Mouse (Mus musculus) left cerebral cortex, adult 2 months (tissue): Measurements from ENCODE around the gene Panx2. TPM values are rescaled to one million over a fixed set of nuclear protein-coding genes. Genes with fewer than 3 reads are reported as not detected.
A peak's percentile ranks its signal among the peaks of the same experiment; 100 is the strongest.

Source experiments
- DNase-seq, 2 experiments: peaks; one replicate each; pipeline ENCODE4 v3.0.0; 2021 to 2022; ENCODE audit warnings: low spot score in 2 of 2, mixed read lengths in 1 of 2; ENCODE audit errors: extremely low spot score in 1 of 2
- H3K27ac ChIP-seq: fragments of 200-600 bp; 2 replicates; pipeline ENCODE4 v1.8.1; 2022
- H3K4me3 ChIP-seq: fragments of 200-600 bp; 2 replicates; pipeline ENCODE4 v1.8.1; 2022
- CTCF ChIP-seq: fragments of 200-600 bp; IDR thresholded peaks from 2 replicates; pipeline ENCODE4 v1.8.1; 2022; ENCODE audit warnings: antibody characterized with exemption, mild to moderate bottlenecking, moderate library complexity
- intact Hi-C: fragments of 180-260 bp; cut with DNase I; formaldehyde crosslinking; loops from one replicate; pipeline ENCODE4 v1.15.1; 2025
- total RNA-seq, 2 experiments: library from RNA; stranded (reverse); gene quantifications; 2 replicates each; pipeline ENCODE4 v1.2.3; 2021

Panx2 gene
- total RNA-seq, 2 experiments from 2014 or later: 99.1 to 121 TPM

GRCm38 (mm10) chr15:89062518-89062910, 3.0 kb downstream of the Panx2 start:
- no peak overlapping the region for H3K27ac ChIP-seq
- no peak for TF ChIP-seq CTCF
- DNase-seq: no peak
- H3K4me3 ChIP-seq: no peak overlapping the region
- intact Hi-C loops: loop anchor here (5.0 kb wide), 1 partner anchor 235 kb away; no protein-coding TSS in a partner anchor

- Histone ChIP-seq H3K27ac (no peak overlapping the region), H3K4me3 (no peak overlapping the region)
- intact Hi-C loops: loop anchor here (5.0 kb wide), 1 partner anchor 236 kb away; no protein-coding TSS in a partner anchor
- DNase-seq: no peak
- no peak for TF ChIP-seq CTCF
These were observed 3.5 kb downstream of the Panx2 start for GRCm38 (mm10) chr15:89063001-89063400.

- intact Hi-C loops: loop anchor here (5.0 kb wide), 1 partner anchor 236 kb away; no protein-coding TSS in a partner anchor
- no peak overlapping the region for H3K27ac ChIP-seq
- TF ChIP-seq CTCF: no peak
- H3K4me3 ChIP-seq: no peak overlapping the region
- DNase-seq: peak in 1 of 2 experiments; percentile 62
These were observed 4.0 kb downstream of the Panx2 start for GRCm38 (mm10) chr15:89063536-89063935.

- intact Hi-C loops: loop anchor here (5.0 kb wide), 1 partner anchor 238 kb away; no protein-coding TSS in a partner anchor
- no peak for DNase-seq
- no peak overlapping the region for H3K27ac ChIP-seq
- no peak overlapping the region for H3K4me3 ChIP-seq
- TF ChIP-seq CTCF: no peak
These were observed 5.4 kb downstream of the Panx2 start for GRCm38 (mm10) chr15:89064891-89065290.

- intact Hi-C loops: no loop called here
- no peak overlapping the region for H3K27ac ChIP-seq
- no peak for TF ChIP-seq CTCF
- no peak overlapping the region for H3K4me3 ChIP-seq
- no peak for DNase-seq
These were observed 8.1 kb downstream of the Panx2 start for GRCm38 (mm10) chr15:89067609-89068008.

GRCm38 (mm10) chr15:89068226-89068625, 8.7 kb downstream of the Panx2 start:
- no peak for DNase-seq
- H3K4me3 ChIP-seq: no peak overlapping the region

GRCm38 (mm10) chr15:89069336-89069840, 9.9 kb downstream of the Panx2 start:
- no peak overlapping the region for H3K27ac ChIP-seq
- no peak overlapping the region for H3K4me3 ChIP-seq
- no peak for DNase-seq
- no peak for TF ChIP-seq CTCF
- intact Hi-C loops: no loop called here

More at GRCm38 (mm10) chr15:89068226-89068625, 8.7 kb downstream of the Panx2 start:
- no peak overlapping the region for H3K27ac ChIP-seq
- intact Hi-C loops: no loop called here
- TF ChIP-seq CTCF: no peak

GRCm38 (mm10) chr15:89070606-89071005, 11.1 kb downstream of the Panx2 start:
- intact Hi-C loops: loop anchor here (10.0 kb wide), 1 partner anchor 136 kb away; no protein-coding TSS in a partner anchor
- no peak for DNase-seq
- Histone ChIP-seq H3K4me3 (no peak overlapping the region), H3K27ac (no peak overlapping the region)
- no peak for TF ChIP-seq CTCF

- no peak for TF ChIP-seq CTCF
- Histone ChIP-seq H3K4me3 (no peak overlapping the region), H3K27ac (no peak overlapping the region; the same call in 1 of the 2 replicates)
- no peak for DNase-seq
- intact Hi-C loops: loop anchor here (10.0 kb wide), 1 partner anchor 139 kb away; no protein-coding TSS in a partner anchor
These were observed 14.6 kb downstream of the Panx2 start for GRCm38 (mm10) chr15:89073993-89074603.

- Histone ChIP-seq H3K27ac (peak within 1 kb of the TSS; percentile 94), H3K4me3 (peak within 1 kb of the TSS; percentile 83)
- DNase-seq: no peak
- TF ChIP-seq CTCF: no peak
- intact Hi-C loops: loop anchor here (5.0 to 10.0 kb wide), 2 partner anchors 140 to 248 kb away; no protein-coding TSS in a partner anchor
These were observed 15.3 kb downstream of the Panx2 start, which contains the start of gene Trabd for GRCm38 (mm10) chr15:89074613-89075477. Trabd (plus strand) TSS chr15:89075124.

GRCm38 (mm10) chr15:89075478-89076147, 16.1 kb downstream of the Panx2 start:
- no peak; the same call in 1 of the 2 replicates for TF ChIP-seq CTCF
- peak overlapping the region; percentile 94 for H3K27ac ChIP-seq
- intact Hi-C loops: loop anchor here (5.0 to 10.0 kb wide), 2 partner anchors 141 to 248 kb away; no protein-coding TSS in a partner anchor
- H3K4me3 ChIP-seq: peak overlapping the region; percentile 83
- DNase-seq: peak; percentile 79 to 88
